Mouse (Mus musculus) heart, postnatal 36 days (tissue): ENCODE data around the gene Trit1. TPM values are rescaled to one million over a fixed set of nuclear protein-coding genes. Genes with fewer than 3 reads are reported as not detected.
"Not testable (repeated sequence)": the region's sequence is repeated elsewhere in the genome, so short reads cannot be mapped to it uniquely, and the experiment has no call there.

ENCODE experiments used
- DNase-seq, 2 experiments: peaks; one replicate each; pipeline ENCODE4 v3.0.0; 2021 to 2022
- intact Hi-C: fragments of 180-260 bp; cut with DNase I; formaldehyde crosslinking; loops from one replicate; pipeline ENCODE4 v1.15.1; 2025
- total RNA-seq, 2 experiments: library from RNA; stranded (reverse); gene quantifications; 2 replicates each; pipeline ENCODE4 v1.2.3; 2021

Trit1 gene
- total RNA-seq, 2 experiments from 2014 or later = 6.0 to 7.3 TPM

DNA sequence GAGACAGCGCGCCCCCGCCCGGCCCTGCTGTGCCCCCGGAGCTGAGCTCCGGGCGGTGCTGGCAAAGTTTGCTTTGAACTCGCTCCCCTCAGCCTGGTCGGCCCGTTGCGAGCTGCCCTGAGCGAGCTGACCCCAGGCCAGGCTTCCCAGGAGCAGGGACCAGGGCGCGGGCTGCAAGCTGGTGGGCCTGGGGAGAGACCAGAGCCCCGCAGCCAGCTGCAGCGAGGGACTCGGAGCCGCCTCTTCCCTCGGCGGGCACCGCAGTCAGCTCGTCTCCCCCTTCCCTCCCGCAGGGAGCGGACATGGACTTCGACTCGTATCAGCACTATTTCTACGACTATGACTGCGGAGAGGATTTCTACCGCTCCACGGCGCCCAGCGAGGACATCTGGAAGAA lies 20.2 kb upstream of the Trit1 start:
- peak; percentile 16 to 42 for DNase-seq
- intact Hi-C loops = no loop called here

DNA sequence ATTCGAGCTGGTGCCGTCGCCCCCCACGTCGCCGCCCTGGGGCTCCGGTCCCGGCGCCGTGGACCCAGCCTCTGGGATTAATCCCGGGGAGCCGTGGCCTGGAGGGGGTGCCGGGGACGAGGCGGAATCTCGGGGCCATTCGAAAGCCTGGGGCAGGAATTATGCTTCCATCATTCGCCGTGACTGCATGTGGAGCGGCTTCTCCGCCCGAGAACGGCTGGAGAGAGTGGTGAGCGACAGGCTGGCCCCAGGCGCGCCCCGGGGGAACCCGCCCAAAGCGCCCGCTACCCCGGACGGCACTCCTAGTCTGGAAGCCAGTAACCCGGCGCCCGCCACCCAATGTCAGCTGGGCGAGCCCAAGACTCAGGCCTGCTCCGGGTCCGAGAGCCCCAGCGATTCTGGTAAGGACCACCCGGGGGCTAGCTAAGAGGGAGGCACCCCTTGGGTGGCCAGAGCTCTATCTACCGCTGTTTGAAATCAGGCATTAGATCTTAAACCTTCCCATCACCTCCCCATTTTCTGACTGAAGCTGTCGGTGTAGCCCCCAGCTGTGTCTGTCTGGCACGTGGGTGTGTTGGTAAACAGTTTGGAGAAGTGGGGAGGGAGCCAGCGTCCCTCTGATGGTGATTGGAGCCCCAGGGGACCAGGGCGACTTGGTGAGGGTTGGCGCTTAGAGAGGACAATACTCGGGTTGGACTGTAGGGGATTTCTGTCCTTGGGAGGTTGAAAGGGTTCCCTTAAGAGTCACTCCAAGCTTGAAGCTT lies 19.6 kb upstream of the Trit1 start:
- intact Hi-C loops = no loop called here
- peak; percentile 9 to 24 for DNase-seq

DNA sequence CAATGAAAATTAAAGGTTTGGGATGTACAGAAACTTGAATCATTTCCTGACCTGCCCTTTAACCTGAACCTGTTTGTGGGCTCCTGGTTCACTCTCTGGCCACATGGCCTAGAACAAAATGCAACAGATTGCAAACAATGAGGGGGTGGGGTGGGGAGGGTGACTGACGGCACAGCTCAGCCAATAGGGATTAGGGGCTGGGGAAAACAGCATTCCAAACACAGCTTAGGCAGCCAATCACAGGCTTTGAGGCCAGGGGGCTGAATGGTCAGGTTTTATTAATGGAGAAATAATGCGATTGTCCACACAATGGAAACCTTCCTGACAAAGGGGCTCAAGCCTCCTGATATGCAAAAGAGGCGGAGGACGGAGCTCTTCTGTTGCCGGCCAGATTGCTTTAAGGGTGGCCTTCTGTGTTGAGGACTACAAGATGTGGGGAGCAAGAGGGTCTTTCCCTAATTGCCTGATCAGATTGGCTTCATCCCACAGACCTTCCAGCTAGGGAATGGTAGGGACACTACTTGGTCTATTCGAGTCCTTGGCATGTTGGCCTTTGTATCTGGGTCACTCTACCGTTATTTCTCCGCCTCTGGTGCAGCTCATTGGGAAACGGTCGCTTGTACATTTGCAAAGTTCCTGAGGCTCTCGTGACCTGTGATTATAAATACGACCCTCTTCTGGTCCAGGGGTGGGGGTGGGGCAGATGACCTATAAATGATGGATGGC lies 17.7 kb upstream of the Trit1 start:
- no peak for DNase-seq
- intact Hi-C loops = loop anchor here (2.0 kb wide), 1 partner anchor 14 kb away; no protein-coding TSS in a partner anchor

DNA sequence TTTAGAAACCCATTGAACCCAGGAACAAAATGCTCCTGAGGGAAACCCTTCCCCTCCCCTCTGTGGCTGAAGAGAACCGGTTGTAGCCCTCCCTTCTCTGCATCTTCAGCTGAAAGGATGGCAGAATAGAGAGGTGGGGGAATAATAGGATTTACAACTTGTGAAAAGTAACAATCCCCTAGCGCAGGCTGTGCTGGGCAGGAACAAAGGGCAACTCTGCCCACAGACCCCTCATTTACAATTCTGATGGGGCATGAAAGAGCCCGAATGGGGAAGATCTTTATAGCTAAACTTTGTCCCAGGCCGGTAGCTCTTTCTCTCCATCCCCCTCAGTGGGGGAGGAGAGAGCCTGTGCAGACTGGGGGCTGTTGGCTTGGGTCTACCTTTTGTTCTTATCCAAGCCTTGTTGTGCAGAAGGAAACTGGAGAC lies 17.1 kb upstream of the Trit1 start:
- intact Hi-C loops = loop anchor here (2.0 kb wide), 1 partner anchor 14 kb away; no protein-coding TSS in a partner anchor
- DNase-seq = no peak

DNA sequence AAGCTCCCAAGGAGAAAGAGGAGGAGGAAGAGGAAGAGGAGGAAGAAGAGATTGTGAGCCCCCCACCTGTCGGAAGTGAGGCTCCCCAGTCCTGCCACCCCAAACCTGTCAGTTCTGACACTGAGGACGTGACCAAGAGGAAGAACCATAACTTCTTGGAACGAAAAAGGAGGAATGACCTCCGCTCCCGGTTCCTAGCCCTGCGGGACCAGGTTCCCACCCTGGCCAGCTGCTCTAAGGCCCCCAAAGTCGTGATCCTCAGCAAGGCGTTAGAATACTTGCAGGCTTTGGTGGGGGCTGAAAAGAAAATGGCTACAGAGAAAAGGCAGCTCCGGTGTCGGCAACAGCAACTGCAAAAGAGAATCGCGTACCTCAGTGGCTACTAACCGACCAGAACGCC lies 16.3 kb upstream of the Trit1 start:
- intact Hi-C loops = no loop called here
- DNase-seq = no peak

DNA sequence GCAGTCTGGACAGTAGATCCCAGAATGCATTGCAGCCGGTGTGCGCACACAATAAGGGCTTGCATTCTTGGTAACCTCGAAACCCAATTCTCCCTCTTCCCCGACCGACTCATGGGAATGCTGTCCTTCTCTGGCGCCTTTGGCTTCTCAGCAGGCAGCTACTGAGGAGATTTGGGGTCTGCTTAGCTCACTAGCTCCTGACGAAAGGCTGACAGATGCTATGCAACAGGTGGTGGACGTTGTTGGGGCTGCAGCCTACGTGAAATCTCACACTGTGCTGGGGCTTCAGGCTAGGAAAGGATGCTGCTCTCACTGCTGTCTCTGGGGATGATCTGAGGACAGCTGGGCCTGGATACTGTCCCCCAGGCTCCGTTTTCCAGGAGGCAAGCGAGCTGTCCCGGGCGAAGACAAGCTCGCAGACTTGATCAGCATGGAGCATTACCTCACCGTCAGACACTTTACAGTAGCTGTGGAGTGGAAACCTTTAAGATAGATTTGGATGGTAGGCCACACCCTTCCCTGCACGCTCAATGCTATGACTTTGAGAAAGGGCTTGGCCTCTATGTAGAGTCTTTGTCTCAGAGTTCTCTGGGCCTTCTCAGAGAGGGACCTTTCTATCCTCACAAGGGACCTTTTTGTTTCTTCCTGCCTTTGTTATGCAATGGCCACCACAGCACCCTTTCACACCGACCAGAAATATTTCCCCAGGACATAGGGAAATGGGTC lies 15.6 kb upstream of the Trit1 start:
- intact Hi-C loops = no loop called here

DNA sequence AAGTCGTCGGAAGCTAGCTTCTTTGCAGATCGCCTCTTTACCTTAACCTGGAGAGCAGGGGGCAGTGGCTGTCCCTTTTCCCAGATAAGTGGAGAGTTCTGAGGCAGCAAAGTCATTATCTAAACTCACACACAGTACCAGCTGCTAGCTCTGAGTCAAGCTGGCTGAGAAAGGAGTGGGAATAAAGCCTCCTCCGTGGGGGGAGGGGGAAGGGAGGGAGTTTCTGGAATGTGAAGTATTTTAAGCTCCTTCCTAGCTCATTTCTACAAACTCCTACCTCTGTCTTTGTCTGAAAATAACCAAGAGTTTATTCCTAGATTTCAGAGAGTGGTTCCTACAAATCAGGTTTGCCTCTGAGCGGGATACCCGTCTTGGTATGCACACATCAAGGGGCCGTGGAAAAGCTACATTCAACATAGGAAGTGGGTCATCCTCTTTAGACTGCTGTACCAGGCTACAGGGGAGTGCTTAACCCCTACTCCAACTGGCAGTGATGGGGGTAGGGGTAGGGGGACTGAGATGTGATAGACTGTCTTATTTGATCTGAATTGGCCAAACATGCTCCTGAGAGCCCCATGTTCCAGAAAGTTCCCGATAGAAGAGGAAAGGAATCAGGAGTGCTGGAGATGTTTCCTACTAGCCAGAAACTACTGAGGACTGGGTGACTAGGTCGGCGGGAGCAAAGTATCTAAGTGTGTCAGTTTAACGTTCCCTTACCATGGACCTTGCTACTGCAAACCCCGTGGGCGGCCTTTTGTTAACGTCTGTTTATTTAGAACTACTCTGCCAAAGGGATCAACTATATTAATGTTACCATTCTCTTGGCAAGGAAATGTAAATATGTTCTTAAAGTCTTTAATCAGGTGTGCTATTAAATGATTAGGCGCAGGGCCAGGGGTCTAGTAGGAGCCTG lies 11.1 kb upstream of the Trit1 start:
- intact Hi-C loops = no loop called here
- DNase-seq = no peak

More for the DNA sequence above, 15.6 kb upstream of the Trit1 start:
- DNase-seq = no peak

DNA sequence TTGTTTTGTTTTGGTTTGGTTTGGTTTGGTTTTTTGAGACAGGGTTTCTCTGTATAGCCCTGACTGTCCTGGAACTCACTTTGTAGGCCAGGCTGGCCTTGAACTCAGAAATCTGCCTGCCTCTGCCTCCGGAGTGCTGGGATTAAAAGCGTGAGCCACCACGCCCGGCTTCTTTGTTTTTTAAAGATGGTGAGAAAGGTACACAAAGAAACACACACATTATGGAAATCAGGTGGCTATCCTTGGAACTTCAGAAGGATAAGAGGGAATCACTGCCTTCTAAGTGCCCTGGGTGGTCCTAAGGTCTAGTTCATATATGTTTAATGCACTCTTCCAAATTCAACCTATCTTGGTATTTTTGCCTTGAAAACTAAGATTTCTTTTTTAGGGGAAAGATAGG lies 3.9 kb upstream of the Trit1 start:
- not testable (repeated sequence) for DNase-seq
- intact Hi-C loops = loop anchor here (2.0 kb wide), 1 partner anchor 14 kb away; no protein-coding TSS in a partner anchor

DNA sequence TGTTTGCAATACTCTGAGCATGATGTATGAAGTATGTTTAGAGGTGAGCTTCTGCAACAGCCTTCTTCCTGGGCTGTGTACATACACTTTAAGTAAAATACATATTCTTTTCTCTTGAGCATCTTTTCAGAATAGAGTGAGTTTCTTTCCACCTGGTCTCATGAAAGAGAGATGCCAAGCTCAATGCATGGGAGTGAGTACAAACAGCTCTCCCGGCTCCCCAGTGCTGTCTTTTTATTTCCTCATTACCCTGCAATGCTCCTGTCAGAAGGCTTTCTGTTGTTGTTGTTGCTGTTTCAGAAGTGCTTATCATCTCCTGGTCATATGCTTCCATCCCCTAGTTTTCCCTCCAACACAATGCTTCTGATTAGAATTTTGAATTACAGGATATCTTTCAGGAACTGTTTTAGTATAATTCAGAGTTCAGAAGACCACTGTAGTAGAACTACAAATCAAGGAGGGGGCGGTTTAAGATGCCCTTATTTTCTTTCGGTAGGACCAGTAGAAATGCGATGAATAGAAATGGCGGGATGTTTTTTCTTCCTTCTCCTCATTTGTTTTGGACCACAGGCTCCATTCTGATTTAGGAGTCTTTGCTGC lies 3.0 kb upstream of the Trit1 start:
- DNase-seq = no peak
- intact Hi-C loops = loop anchor here (2.0 kb wide), 1 partner anchor 15 kb away; no protein-coding TSS in a partner anchor

DNA sequence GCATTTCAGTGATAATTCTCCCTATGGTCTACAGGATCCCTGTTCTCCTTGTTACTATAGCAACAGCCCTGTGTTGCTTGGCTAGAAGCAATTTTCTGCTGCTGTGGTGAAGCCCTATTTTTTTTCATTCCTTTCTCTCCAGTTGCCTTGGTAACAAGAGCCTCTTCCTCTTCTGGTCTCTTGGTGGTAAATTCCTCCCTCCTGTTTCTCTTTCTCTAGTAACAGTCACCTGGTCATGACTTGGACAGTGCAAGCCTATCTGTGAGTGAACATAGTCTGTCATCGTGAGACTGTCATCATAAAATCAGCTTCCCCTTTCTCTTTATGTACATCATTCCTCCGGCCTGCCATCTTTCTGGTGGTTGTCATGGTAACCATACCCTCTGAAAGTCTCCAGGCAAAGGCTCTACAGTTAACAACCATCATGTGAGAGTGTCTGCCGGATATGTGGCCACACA lies 2.4 kb upstream of the Trit1 start:
- intact Hi-C loops = loop anchor here (2.0 kb wide), 1 partner anchor 15 kb away; no protein-coding TSS in a partner anchor
- DNase-seq = no peak

DNA sequence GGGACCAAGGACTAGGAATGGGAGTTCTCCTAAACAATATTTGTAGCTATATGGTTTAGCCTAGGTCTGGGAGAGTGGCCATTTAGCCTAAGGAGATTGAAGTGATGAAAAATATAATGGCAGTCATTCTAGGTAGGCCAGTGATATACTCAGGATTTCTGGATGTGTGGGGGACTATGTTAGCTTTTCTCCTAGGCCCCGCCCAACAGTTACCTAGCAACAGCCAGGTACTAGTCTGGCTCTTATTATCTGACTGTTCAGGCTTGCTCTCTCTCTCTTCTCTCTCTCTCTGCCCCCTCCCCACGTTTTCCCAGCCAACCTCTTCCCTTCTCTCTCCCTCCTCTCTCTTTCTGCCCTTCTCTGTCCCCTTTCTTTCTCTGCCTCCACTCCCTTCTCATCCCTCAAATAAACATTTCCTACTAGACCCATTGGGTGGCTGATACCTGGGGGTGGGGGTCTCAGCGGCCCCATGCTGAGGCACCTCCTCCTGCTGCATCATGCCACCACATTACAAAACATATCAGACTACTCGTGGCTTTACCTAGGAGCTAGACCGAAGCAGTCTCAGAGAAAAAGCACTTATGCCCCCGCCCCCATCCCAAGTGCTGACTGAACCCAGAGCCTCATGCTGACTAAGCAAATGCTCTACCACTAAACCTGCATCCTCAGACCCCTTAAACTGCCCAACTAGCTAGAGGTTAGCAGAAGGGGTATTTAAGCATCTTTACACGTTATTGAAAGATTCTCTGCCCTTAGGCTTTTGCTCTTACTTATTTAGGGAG lies 1.7 kb upstream of the Trit1 start:
- intact Hi-C loops = no loop called here
- DNase-seq = no peak

DNA sequence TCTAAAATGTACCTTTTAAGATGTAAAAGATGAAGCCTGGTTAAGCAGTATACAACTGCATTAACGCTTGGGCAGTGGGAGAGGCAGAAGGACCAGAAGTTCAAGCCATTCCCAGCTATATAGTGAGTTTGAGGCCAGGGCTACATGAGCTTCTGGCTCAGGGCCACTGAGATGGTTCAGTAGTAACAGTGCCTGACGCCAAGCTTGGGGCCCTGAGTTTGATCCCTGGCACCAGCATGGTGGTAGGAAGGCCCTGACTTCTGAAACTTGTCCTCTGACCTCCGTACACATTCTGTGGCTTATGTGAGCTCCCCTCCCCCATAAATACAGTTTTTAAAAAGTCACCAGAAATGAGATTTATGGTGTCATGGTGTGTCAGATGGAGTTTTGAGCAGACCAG lies 5.2 kb downstream of the Trit1 start:
- intact Hi-C loops = no loop called here
- no peak for DNase-seq

DNA sequence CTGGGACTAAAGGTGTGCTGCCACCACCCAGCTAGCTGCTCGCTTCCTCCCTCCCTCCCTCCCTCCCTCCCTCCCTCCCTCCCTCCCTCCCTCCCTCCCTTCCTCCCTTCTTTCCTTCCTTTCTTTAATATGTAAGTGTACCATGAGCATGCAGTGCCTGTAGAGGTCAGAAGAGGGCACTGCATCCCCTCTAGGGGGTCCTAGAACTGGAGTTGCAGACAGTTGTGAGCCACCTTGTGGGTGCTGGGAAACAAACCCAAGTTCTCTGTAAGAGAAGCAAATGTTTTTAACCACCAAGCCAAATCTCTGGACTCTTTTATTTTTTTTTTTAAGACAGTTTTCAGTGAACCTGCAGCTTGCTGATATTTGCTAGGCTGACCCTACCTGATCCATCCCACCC lies 6.5 kb downstream of the Trit1 start:
- DNase-seq = no peak
- intact Hi-C loops = no loop called here

DNA sequence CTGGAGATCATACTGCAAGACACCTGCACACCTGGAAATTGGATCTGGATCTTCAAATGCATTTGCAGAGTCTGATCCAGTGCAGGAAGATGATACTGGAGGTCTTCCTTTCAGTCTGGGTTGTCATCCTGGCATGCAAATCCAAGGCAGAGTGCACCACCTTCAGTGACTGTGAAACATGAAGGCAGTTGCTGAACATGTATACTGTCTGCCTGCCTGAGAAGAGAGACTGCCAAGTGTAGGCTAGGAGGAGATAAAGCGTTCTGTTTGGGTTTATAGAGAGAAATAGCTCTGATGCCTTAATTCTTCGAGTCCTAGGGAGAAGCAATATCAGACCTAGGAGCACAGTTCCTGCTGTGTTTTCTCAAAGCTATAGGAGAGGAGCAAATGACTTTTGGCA lies 9.0 kb downstream of the Trit1 start:
- intact Hi-C loops = no loop called here
- DNase-seq = no peak

DNA sequence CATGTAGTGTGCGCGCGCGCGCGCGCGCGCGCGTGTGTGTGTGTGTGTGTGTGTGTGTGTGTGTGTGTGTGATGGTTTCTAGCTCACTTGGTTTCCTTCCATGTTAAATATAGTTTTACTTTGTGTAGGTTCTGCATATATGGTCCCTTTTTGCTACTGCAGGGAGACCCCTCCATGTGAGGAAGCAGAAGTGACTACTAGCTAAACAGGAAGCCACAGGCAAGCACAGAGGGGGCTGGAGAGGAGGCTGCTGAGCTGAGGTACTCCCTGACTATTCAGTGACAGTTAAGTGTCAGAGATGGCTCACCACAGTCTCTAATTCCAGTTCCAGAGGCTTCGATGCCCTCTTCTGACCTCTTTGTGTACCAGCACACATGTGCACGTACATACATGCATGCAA lies 9.8 kb downstream of the Trit1 start:
- intact Hi-C loops = no loop called here

DNA sequence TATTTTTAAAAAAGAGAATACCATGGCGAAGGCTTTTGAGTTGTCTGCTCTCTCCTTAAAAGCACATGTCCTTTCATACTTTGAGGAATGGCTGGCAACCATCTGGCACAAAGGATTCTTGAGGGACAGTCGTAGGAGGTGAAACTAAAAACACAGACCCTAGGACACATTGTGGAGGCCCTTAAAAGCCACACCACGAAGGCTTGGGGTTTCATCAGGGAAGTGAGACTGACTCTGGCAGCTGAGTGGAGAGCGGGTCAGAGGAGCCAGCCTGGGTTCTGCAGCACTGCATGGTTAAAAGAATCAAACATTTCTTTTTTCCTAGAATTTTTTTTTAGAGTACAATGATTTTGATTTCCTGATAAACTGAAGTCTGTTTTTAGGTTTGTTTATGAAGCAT lies 10.2 kb downstream of the Trit1 start:
- intact Hi-C loops = no loop called here
- DNase-seq = no peak

More for the DNA sequence above, 9.8 kb downstream of the Trit1 start:
- DNase-seq = no peak

DNA sequence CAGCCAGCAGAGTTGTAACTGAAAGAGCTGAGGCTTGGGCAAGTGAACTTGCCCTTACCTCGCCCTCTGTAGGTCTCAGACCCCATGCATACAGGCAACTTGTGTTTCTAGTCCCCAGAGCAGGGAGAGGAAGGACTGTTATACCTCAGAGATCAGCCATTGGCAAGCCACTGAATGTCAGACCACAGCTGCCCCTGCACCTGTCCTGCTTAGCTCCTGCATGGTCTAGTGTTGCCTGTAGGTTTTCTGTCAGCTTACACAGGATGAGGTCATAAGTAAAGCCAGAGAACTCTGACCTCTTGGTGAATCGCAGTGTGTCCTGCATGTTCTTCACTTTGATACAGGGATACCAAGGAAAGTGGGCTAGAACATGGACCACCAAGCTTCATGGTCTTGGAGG lies 18.4 kb downstream of the Trit1 start:
- DNase-seq = no peak
- intact Hi-C loops = no loop called here

DNA sequence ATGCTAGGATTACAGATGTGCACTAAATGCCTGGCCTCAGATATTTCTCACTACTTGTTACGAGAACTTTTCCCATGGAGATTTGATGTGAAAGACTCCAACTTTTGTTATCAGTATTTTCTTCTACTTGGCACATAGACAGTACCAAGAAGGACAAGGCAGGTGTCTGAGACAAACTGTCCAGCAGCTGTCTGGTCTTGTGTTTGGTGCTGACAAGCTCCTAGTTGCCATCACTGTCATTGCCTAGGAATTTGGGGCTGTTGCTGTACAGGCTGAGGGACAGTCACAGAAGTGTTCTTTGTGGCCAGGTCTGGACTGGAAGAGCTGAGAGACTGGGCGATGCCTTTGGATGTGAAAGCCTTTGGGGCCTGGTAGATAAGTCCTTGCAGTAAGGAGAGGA lies 19.2 kb downstream of the Trit1 start:
- intact Hi-C loops = no loop called here
- no peak for DNase-seq

DNA sequence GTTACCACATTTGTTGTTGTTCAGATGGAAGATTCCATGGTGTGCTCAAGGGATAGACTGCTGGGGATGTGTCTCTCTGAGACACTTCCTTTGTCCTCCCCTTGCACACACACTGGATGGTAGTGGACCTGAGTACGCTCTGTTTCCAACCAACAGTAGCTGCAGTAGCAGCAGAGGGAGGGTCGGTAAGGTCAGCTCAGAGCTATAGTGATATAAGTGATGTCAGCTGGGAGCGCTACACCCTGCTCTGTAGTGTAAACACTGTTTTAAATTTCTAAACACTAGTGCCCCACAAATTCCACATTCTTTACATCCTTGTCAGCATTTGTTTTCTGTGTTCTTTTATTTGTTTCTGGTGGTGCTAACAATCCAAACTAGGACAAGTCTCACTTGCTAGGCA lies 20.3 kb downstream of the Trit1 start:
- intact Hi-C loops = no loop called here
- no peak for DNase-seq
